Mouse (Mus musculus) cerebellum, adult 2 months (tissue): ENCODE results near the gene Tenm2.

ENCODE experiments used
- CTCF ChIP-seq: fragments of 200-500 bp; IDR thresholded peaks from 2 replicates; pipeline ENCODE4 v1.5.1; 2011; ENCODE audit warnings: low read depth, mild to moderate bottlenecking, control low read depth, low read length, moderate library complexity, borderline replicate concordance; ENCODE audit not compliant: insufficient read depth
- POLR2A ChIP-seq: fragments of 200-500 bp; IDR thresholded peaks from 2 replicates; pipeline ENCODE4 v1.6.1; 2011; ENCODE audit warnings: low read length, control low read depth, borderline replicate concordance; ENCODE audit not compliant: insufficient read depth

DNA sequence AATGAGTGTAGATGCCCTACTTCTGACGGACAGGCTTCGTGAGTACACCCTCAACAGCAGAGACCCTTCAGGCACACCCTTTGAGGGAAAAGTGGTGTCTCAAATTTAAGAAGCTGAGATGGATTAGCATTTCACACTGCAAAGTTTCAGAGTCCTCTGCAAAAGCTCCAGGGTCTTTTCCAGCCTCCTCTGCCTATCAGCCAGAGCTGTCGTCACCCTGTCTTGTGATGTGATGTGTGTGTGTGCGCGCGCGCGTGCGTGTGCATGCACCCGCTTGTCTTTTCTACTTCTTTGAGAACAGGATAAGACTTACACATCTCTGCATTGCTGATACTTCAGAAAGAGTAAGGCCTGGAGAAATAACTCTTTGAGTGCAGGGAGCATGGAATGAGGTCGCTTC lies 1179.2 kb downstream of the Tenm2 start:
- TF ChIP-seq CTCF (no peak), POLR2A (no peak)
